Mouse (Mus musculus) forebrain, embryonic 12.5 days (tissue): ENCODE results near the gene Pqbp1. TPM values are rescaled to one million over a fixed set of nuclear protein-coding genes. Genes with fewer than 3 reads are reported as not detected.

Source experiments
- ATAC-seq: fragments of 200-750 bp; cut with Nextera tagmentation; 2 replicates; pipeline ENCODE4 v1.8.0; 2017; ENCODE audit warnings: moderate TSS enrichment; ENCODE audit not compliant: low FRiP score
- H3K27ac ChIP-seq: fragments of 300-500 bp; sonication (generic); 2 replicates; pipeline ENCODE4 v1.5.1; 2016; ENCODE audit warnings: mild to moderate bottlenecking
- H3K27me3 ChIP-seq: fragments of 300-500 bp; sonication (generic); 2 replicates; pipeline ENCODE4 v1.6.1; 2016; ENCODE audit warnings: mild to moderate bottlenecking
- H3K36me3 ChIP-seq: fragments of 300-500 bp; sonication (generic); replicated peaks from 2 replicates; pipeline ENCODE4 v1.6.1; 2016; ENCODE audit warnings: mild to moderate bottlenecking
- H3K4me1 ChIP-seq: fragments of 300-500 bp; sonication (generic); 2 replicates; pipeline ENCODE4 v1.6.1; 2016
- H3K4me2 ChIP-seq: fragments of 300-500 bp; sonication (generic); 2 replicates; pipeline ENCODE4 v1.6.1; 2016; ENCODE audit warnings: mild to moderate bottlenecking, moderate library complexity
- H3K4me3 ChIP-seq: fragments of 300-500 bp; sonication (generic); replicated peaks from 2 replicates; pipeline ENCODE4 v1.5.1; 2016; ENCODE audit warnings: mild to moderate bottlenecking
- H3K9ac ChIP-seq: fragments of 300-500 bp; sonication (generic); 2 replicates; pipeline ENCODE4 v1.6.1; 2016; ENCODE audit warnings: mild to moderate bottlenecking
- H3K9me3 ChIP-seq: fragments of 300-500 bp; sonication (generic); 2 replicates; pipeline ENCODE4 v1.6.1; 2016
- WGBS: fragments of 180-500 bp; shearing (Covaris S2); methylation state at CpG from one replicate; pipeline ENCODE4 v1.1.7; 2016; 5-methylcytosine and 5-hydroxymethylcytosine counted together
- polyA plus RNA-seq: library from polyadenylated mRNA; unstranded; fragments of >200 nt; fragmentation: Nextera tagmentation; extraction: Ambion mirVana; gene quantifications from 2 replicates; pipeline ENCODE4 v1.2.1, GENCODE M21; 2016

Gene Pqbp1
- polyA plus RNA-seq, 1 experiment from 2014 or later, result 169 TPM

- 44% methylated on average over 2 of the region's 2 CpGs for WGBS
- no peaks in the 10 kb centered on the region for H3K27me3 ChIP-seq
- H3K4me2 ChIP-seq, result no peak overlapping the region
- H3K36me3 ChIP-seq, result peaks cover 10% of the 10 kb centered on the region; the same call in 1 of the 2 replicates
- H3K4me3 ChIP-seq, result no peak overlapping the region
- peaks cover 5% of the 10 kb centered on the region; the same call in 1 of the 2 replicates for H3K4me1 ChIP-seq
- H3K27ac ChIP-seq, result no peak overlapping the region
- no peak overlapping the region for H3K9ac ChIP-seq
- no peaks in the 10 kb centered on the region for H3K9me3 ChIP-seq
- no peak for ATAC-seq
These were observed 30.6 kb downstream of the Pqbp1 start for GRCm38 (mm10) chrX:7868506-7868905.

GRCm38 (mm10) chrX:7867141-7867540 is 31.9 kb downstream of the Pqbp1 start:
- Histone ChIP-seq H3K4me2 (no peak overlapping the region), H3K4me3 (no peak overlapping the region), H3K9me3 (no peaks in the 10 kb centered on the region), H3K36me3 (0 out of 2 replicates have a peak, but pooled peaks cover 9% of the 10 kb centered on the region), H3K9ac (no peak overlapping the region), H3K27me3 (no peaks in the 10 kb centered on the region), H3K27ac (no peak overlapping the region), H3K4me1 (peaks cover 5% of the 10 kb centered on the region; the same call in 1 of the 2 replicates)
- no peak for ATAC-seq
- WGBS, result 89% methylated on average over 1 of the region's 1 CpGs

GRCm38 (mm10) chrX:7865786-7866185 is 33.3 kb downstream of the Pqbp1 start:
- peaks cover 5% of the 10 kb centered on the region; the same call in 1 of the 2 replicates for H3K4me1 ChIP-seq
- WGBS, result 82% methylated on average over 2 of the region's 2 CpGs

GRCm38 (mm10) chrX:7865343-7865742 is 33.7 kb downstream of the Pqbp1 start:
- Histone ChIP-seq H3K4me1 (peaks cover 5% of the 10 kb centered on the region; the same call in 1 of the 2 replicates), H3K27me3 (no peaks in the 10 kb centered on the region), H3K9me3 (no peaks in the 10 kb centered on the region), H3K27ac (no peak overlapping the region), H3K36me3 (0 out of 2 replicates have a peak, but pooled peaks cover 9% of the 10 kb centered on the region), H3K4me2 (no peak overlapping the region), H3K9ac (no peak overlapping the region), H3K4me3 (no peak overlapping the region)
- no peak for ATAC-seq
- WGBS, result 88% methylated on average over 2 of the region's 2 CpGs

More at GRCm38 (mm10) chrX:7865786-7866185, 33.3 kb downstream of the Pqbp1 start:
- no peak overlapping the region for H3K9ac ChIP-seq
- no peak overlapping the region for H3K4me2 ChIP-seq
- ATAC-seq, result no peak
- H3K4me3 ChIP-seq, result no peak overlapping the region
- H3K27me3 ChIP-seq, result no peaks in the 10 kb centered on the region
- no peak overlapping the region for H3K27ac ChIP-seq
- H3K36me3 ChIP-seq, result 0 out of 2 replicates have a peak, but pooled peaks cover 9% of the 10 kb centered on the region
- H3K9me3 ChIP-seq, result no peaks in the 10 kb centered on the region

GRCm38 (mm10) chrX:7864551-7864950 is 34.5 kb downstream of the Pqbp1 start:
- peaks cover 1% of the 10 kb centered on the region; the same call in 1 of the 2 replicates for H3K4me1 ChIP-seq
- H3K27ac ChIP-seq, result no peak overlapping the region
- 77% methylated on average over 3 of the region's 3 CpGs for WGBS
- no peaks in the 10 kb centered on the region for H3K27me3 ChIP-seq
- H3K4me2 ChIP-seq, result no peak overlapping the region
- H3K9ac ChIP-seq, result no peak overlapping the region
- peaks cover 9% of the 10 kb centered on the region; the same call in 1 of the 2 replicates for H3K36me3 ChIP-seq
- H3K9me3 ChIP-seq, result no peaks in the 10 kb centered on the region
- no peak for ATAC-seq
- no peak overlapping the region for H3K4me3 ChIP-seq

- ATAC-seq, result no peak
- no peak overlapping the region for H3K9ac ChIP-seq
- H3K36me3 ChIP-seq, result peaks cover 12% of the 10 kb centered on the region; the same call in 1 of the 2 replicates
These were observed 35.9 kb downstream of the Pqbp1 start for GRCm38 (mm10) chrX:7863181-7863580.

GRCm38 (mm10) chrX:7859191-7859753 is 39.8 kb downstream of the Pqbp1 start:
- 79% methylated on average over 3 of the region's 3 CpGs for WGBS
- H3K27me3 ChIP-seq, result no peaks in the 10 kb centered on the region
- no peaks in the 10 kb centered on the region for H3K4me1 ChIP-seq
- H3K36me3 ChIP-seq, result peaks cover 7% of the 10 kb centered on the region; the same call in 1 of the 2 replicates
- no peak overlapping the region for H3K4me3 ChIP-seq
- H3K4me2 ChIP-seq, result no peak overlapping the region
- no peak overlapping the region for H3K9ac ChIP-seq
- no peak for ATAC-seq
- H3K27ac ChIP-seq, result no peak overlapping the region
- H3K9me3 ChIP-seq, result no peaks in the 10 kb centered on the region

More at GRCm38 (mm10) chrX:7863181-7863580, 35.9 kb downstream of the Pqbp1 start:
- no peak overlapping the region for H3K4me3 ChIP-seq
- H3K9me3 ChIP-seq, result no peaks in the 10 kb centered on the region
- H3K4me2 ChIP-seq, result no peak overlapping the region
- H3K27ac ChIP-seq, result no peak overlapping the region
- no peaks in the 10 kb centered on the region for H3K27me3 ChIP-seq
- H3K4me1 ChIP-seq, result no peaks in the 10 kb centered on the region
- 81% methylated on average over 1 of the region's 1 CpGs for WGBS

GRCm38 (mm10) chrX:7854578-7854977 is 44.5 kb downstream of the Pqbp1 start:
- Histone ChIP-seq H3K9ac (no peak overlapping the region), H3K4me3 (no peak overlapping the region), H3K9me3 (no peaks in the 10 kb centered on the region), H3K27me3 (no peaks in the 10 kb centered on the region), H3K36me3 (peaks cover 7% of the 10 kb centered on the region; the same call in 1 of the 2 replicates), H3K27ac (no peak overlapping the region), H3K4me1 (no peaks in the 10 kb centered on the region), H3K4me2 (no peak overlapping the region)
- no peak for ATAC-seq
- 54% methylated on average over 2 of the region's 2 CpGs for WGBS

GRCm38 (mm10) chrX:7847845-7848244 is 51.2 kb downstream of the Pqbp1 start:
- WGBS, result 80% methylated on average over 2 of the region's 2 CpGs
- Histone ChIP-seq H3K9ac (no peak overlapping the region), H3K4me1 (peaks cover 15% of the 10 kb centered on the region), H3K4me2 (no peak overlapping the region), H3K27me3 (no peaks in the 10 kb centered on the region), H3K27ac (no peak overlapping the region), H3K36me3 (no peaks in the 10 kb centered on the region; the same call in none of the 2 replicates), H3K4me3 (no peak overlapping the region), H3K9me3 (no peaks in the 10 kb centered on the region)
- ATAC-seq, result no peak

Other genes with a start within 250 kb of the Pqbp1 start
- gene Prickle3, start 242.0 kb downstream of the Pqbp1 start, polyA plus RNA-seq, result 2.0 and 2.6 TPM in 2 replicates
- gene Plp2, start 227.9 kb downstream of the Pqbp1 start, polyA plus RNA-seq, result 45.5 and 52.0 TPM in 2 replicates
- 0.09 and 0.19 TPM in 2 replicates for gene Magix, start 218.0 kb downstream of the Pqbp1 start, polyA plus RNA-seq
- gene Gpkow, start 202.1 kb downstream of the Pqbp1 start, polyA plus RNA-seq, result 45.6 and 53.4 TPM in 2 replicates
- 21.1 and 21.2 TPM in 2 replicates for gene Wdr45, start 184.9 kb downstream of the Pqbp1 start, polyA plus RNA-seq
- 0.66 TPM in 1 of 2 replicates, not detected in the other for gene Gm45208, start 177.0 kb downstream of the Pqbp1 start, polyA plus RNA-seq
- gene Praf2, start 170.8 kb downstream of the Pqbp1 start, polyA plus RNA-seq, result 79.5 and 84.7 TPM in 2 replicates
- 29.6 and 31.1 TPM in 2 replicates for gene Ccdc120, start 148.4 kb downstream of the Pqbp1 start, polyA plus RNA-seq
- 27.9 and 30.3 TPM in 2 replicates for gene Tfe3, start 136.7 kb downstream of the Pqbp1 start, polyA plus RNA-seq
- gene Gripap1, start 109.5 kb downstream of the Pqbp1 start, polyA plus RNA-seq, result 75.7 and 84.4 TPM in 2 replicates
- gene Kcnd1, start 77.0 kb downstream of the Pqbp1 start, polyA plus RNA-seq, result 0.95 and 1.5 TPM in 2 replicates
- gene Otud5, start 57.9 kb downstream of the Pqbp1 start, polyA plus RNA-seq, result 60.8 and 63.0 TPM in 2 replicates
- 10.4 and 13.2 TPM in 2 replicates for gene Pim2, start 21.0 kb downstream of the Pqbp1 start, polyA plus RNA-seq
- 30.4 and 31.8 TPM in 2 replicates for gene Slc35a2, start 15.2 kb downstream of the Pqbp1 start, polyA plus RNA-seq
- 146 and 158 TPM in 2 replicates for gene Timm17b, start 88 bp upstream of the Pqbp1 start, polyA plus RNA-seq
- not detected in 2 replicates for gene Gm10491, start 8.6 kb upstream of the Pqbp1 start, polyA plus RNA-seq
- not detected in 2 replicates for gene Gm10490, start 10.3 kb upstream of the Pqbp1 start, polyA plus RNA-seq
- 57.6 and 59.9 TPM in 2 replicates for gene Pcsk1n, start 20.6 kb upstream of the Pqbp1 start, polyA plus RNA-seq
- gene Eras, start 29.3 kb upstream of the Pqbp1 start, polyA plus RNA-seq, result not detected in 2 replicates
- 81.5 and 85.6 TPM in 2 replicates for gene Hdac6, start 48.6 kb upstream of the Pqbp1 start, polyA plus RNA-seq
- 0.87 and 0.97 TPM in 2 replicates for gene Gata1, start 78.8 kb upstream of the Pqbp1 start, polyA plus RNA-seq
- 0.31 and 0.42 TPM in 2 replicates for gene Glod5, start 119.2 kb upstream of the Pqbp1 start, polyA plus RNA-seq
- gene Suv39h1, start 175.5 kb upstream of the Pqbp1 start, polyA plus RNA-seq, result 83.3 and 87.9 TPM in 2 replicates
- 0.09 and 0.17 TPM in 2 replicates for gene Was, start 191.2 kb upstream of the Pqbp1 start, polyA plus RNA-seq
- gene Wdr13, start 233.6 kb upstream of the Pqbp1 start, polyA plus RNA-seq, result 38.6 and 39.1 TPM in 2 replicates
- 484 and 498 TPM in 2 replicates for gene Rbm3, start 246.6 kb upstream of the Pqbp1 start, polyA plus RNA-seq